Mouse (Mus musculus) G1E (cell line): ENCODE data around the gene Gpr18.

Experiments
- CTCF ChIP-seq: IDR thresholded peaks from 2 replicates; pipeline ENCODE4 v1.5.1; 2012; ENCODE audit warnings: low read depth, low read length, inconsistent platforms, mixed read lengths
- TAL1 ChIP-seq: conservative IDR thresholded peaks from 2 replicates; pipeline ENCODE4 v1.6.1; 2012; ENCODE audit warnings: low read depth, low read length, inconsistent platforms, mixed read lengths

DNA sequence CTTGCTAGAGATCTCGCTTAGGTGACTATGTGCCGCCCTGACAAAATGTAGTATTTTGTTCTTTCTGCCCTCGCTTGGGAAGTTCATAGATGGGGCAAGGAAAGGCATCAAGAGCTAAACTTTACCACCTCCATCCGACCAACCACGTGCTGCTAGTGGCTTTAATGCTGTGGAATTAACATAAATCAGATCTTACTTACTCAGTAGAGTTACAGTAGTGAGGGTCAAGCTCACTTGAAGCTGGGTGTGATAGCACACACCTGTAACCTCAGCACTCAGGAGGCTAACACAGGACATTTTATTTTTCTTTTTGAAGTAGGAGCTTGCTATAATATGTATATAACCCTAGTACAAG lies 36.4 kb upstream of the Gpr18 start:
- TF ChIP-seq CTCF (no peak), TAL1 (no peak)
